Mouse (Mus musculus): ENCODE measurements around the gene Ndnf.

DNA sequence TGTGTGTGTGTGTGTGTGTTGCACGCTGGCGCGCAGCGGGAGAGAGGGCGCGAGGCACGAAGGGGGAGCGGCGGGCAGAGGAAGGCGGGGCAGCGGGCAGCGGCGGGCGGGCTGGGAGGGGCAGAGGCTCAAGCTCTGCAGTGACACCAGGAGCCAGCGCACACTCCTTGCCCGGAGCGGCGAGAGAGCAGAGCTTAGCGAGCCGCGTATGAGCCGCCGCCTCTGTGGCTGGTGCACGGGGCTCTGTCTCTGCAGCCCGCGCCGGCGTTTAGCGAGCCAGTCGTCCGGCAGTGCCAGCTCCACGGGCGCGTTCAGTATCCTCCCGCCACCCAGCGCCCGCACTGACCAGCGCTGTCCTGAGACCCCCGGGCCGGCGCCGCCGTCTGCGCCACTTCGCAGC is at the start of gene Ndnf:
- TF ChIP-seq TAL1 (IDR thresholded peaks at IDR 0.05; ENCODE audit: low read length) (no peak), GATA1 (IDR thresholded peaks at IDR 0.05; ENCODE audit: low read length) (no peak)

All from erythroblast, embryonic 14.5 days (primary cell).